Mouse (Mus musculus) heart, adult 2 months (tissue): ENCODE results near the gene Necab3.

ENCODE experiments used
- CTCF ChIP-seq: fragments of 200-600 bp; IDR thresholded peaks from 2 replicates; pipeline ENCODE4 v1.8.1; 2022; ENCODE audit warnings: antibody characterized with exemption, mild to moderate bottlenecking, moderate library complexity
- EP300 ChIP-seq: fragments of 200-500 bp; IDR thresholded peaks from 2 replicates; pipeline ENCODE4 v1.6.1; 2011; ENCODE audit warnings: low read depth, low read length, control low read depth; ENCODE audit not compliant: insufficient read depth
- POLR2A ChIP-seq: fragments of 200-500 bp; IDR thresholded peaks from 2 replicates; pipeline ENCODE4 v1.6.1; 2011; ENCODE audit warnings: mild to moderate bottlenecking, low read depth, low read length, control low read depth; ENCODE audit not compliant: insufficient read depth

DNA sequence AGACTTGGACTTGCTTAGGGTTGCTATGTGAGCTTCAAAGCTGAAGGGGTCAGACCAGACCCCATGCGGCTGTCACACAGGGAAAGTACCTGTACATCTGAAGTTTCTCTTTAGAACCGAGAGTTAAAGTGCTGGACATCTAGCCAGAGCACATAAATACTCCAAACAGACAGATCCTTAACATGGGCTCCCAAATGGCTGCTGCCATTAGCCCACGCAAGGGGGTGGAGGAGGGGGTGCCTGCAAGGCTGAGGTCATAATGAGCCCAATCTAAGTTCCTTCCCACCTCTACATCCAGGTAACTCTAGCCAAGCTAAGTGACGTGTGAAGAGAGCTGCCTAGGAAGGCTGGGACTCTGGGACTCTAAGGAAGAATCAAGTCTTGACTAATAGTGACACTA, 7.2 kb downstream of the Necab3 start, which contains the start of gene Actl10:
- TF ChIP-seq CTCF: no peak
- TF ChIP-seq POLR2A: no peak
- TF ChIP-seq EP300: no peak
